Mouse (Mus musculus): ENCODE results near the gene Gm13289.
"Not testable (repeated sequence)": the region's sequence is repeated elsewhere in the genome, so short reads cannot be mapped to it uniquely, and the experiment has no call there.

Gm13289 gene

DNA sequence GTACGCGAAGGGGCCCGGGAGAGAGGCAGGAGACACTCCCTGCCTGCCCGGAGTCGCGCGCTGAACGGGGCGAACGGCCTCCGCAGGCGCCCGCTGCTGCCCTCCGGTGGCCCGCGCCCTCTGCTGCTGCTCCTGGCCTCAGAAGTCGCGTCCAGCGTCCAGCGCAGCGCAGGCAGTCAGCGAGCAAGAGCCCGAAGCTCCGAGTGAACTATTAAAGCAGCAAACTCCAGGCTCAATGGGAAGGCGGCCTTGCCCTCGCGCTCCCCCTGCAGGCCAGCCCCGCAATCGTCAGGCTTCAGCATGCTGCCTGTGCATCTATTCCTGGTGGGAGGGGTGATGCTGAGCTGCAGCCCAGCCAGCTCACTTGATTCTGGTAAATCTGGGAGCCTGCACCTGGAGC lies at the start of gene Gm13289:
Gm13289 (plus strand) TSS at position 301 of the 400 bp plus-strand sequence.
- in situ Hi-C loops (cut with MboI, MseI), result loop anchor here (25.0 kb wide), 1 partner anchor 764 kb away; no protein-coding TSS in a partner anchor

DNA sequence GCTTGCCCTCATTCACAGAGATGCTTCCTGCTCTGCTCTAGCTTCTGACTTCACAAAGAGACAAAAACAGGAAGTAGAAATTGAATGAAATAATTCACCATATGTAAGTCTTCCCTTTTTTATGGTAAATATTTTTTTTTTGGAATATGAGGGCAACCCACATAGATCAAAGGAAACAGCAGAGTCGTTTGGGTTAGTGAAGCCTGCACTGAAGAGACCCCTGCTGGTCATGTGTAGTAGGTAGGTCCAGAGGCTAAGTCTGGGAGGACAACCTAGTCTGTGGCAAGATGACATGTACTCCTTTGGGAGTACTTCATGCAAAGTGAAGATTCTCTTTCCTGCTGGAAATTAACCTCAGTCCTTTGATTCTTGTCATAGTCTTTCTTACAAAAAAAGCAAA lies 49.4 kb upstream of the Gm13289 start:
- in situ Hi-C loops (cut with MboI, MseI), result loop anchor here (10.0 kb wide), 1 partner anchor 1047 kb away; no protein-coding TSS in a partner anchor

- in situ Hi-C loops (cut with MboI, MseI), result loop anchor here (5.0 kb wide), 1 partner anchor 41 kb away; no protein-coding TSS in a partner anchor
These were observed 38.2 kb upstream of the Gm13289 start for GRCm38 (mm10) chr4:88738480-88738879.

DNA sequence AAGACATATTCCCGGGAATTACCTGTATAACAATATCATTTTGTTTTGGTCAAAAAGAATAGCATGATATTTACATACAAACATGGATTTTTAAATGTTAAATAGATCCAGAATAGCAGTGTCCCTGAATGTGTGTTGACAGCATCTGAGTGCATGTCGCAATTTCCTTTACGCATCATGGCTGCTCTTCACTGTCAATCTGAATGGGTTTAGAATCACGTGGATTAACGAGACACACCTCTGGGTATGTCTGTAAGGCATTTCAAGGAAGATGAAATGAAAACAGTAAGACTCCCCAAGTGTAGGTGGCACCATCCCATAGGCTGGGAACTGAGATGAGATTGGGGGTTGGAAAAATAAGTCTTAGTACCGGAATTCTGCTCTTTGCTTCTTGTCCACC lies 37.7 kb upstream of the Gm13289 start:
- in situ Hi-C loops (cut with MboI, MseI), result loop anchor here (5.0 kb wide), 1 partner anchor 42 kb away; no protein-coding TSS in a partner anchor

DNA sequence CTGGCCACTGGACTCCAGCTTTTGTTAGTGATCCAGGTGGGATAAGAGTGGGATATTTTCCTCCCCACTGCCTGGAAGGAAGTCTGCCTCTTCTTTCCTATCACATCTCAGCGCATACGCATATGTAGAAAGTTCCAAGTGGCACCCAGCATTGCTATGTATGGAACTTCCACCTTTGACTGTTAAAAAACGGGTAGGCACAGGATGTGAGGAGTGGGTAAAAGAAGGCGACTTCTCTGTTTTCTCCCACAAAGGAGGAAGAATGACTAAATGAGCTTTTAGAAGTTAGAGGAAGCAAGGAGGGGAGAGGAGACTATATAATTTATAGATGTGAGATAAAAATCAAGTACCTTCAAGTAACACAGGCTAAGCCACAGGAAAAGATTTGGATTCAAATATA lies 35.3 kb upstream of the Gm13289 start:
- in situ Hi-C loops (cut with MboI, MseI), result no loop called here

DNA sequence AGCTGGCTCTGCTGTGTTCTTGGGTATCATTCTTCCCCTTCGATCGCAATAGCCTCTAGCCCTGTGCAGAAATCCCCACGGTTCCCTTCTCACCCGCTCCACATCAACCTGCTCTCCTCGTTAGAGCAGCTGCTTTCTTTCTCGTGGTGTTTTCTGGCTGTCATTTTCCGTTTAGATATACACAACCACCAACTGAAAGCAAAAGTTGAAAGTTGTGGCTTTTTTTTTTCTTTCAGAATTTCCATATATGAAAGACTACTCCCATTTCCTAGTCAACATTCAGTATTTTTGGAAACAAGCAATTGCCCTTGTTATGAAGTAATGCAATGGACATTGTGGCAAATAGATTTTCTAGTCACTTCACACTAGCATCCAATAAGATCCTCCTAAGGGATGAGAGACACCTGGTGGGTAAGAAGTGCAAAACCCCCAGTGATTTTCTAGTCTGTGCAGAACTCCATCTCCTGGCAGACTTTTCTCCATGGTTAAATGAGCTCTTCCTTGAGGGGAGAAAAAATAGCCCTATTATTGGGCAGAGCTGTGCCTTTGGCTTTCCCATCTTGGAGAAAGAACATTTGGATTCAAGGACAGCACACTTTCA lies 33.9 kb upstream of the Gm13289 start:
- in situ Hi-C loops (cut with MboI, MseI), result no loop called here

GRCm38 (mm10) chr4:88744207-88744606 lies 32.5 kb upstream of the Gm13289 start:
- in situ Hi-C loops (cut with MboI, MseI), result no loop called here

GRCm38 (mm10) chr4:88749926-88750325 lies 26.8 kb upstream of the Gm13289 start:
- in situ Hi-C loops (cut with MboI, MseI), result loop anchor here (5.0 to 10.0 kb wide), 2 partner anchors 37 to 1385 kb away; partner anchors contain the start of genes Gm13276 and Gm13277

- in situ Hi-C loops (cut with MboI, MseI), result loop anchor here (5.0 to 10.0 kb wide), 2 partner anchors 32 to 1390 kb away; partner anchors contain the start of genes Gm13276 and Gm13277
These were observed 21.8 kb upstream of the Gm13289 start, which contains the start of gene Gm13271 for GRCm38 (mm10) chr4:88754818-88755340. Gm13271 (plus strand) TSS chr4:88754868.

DNA sequence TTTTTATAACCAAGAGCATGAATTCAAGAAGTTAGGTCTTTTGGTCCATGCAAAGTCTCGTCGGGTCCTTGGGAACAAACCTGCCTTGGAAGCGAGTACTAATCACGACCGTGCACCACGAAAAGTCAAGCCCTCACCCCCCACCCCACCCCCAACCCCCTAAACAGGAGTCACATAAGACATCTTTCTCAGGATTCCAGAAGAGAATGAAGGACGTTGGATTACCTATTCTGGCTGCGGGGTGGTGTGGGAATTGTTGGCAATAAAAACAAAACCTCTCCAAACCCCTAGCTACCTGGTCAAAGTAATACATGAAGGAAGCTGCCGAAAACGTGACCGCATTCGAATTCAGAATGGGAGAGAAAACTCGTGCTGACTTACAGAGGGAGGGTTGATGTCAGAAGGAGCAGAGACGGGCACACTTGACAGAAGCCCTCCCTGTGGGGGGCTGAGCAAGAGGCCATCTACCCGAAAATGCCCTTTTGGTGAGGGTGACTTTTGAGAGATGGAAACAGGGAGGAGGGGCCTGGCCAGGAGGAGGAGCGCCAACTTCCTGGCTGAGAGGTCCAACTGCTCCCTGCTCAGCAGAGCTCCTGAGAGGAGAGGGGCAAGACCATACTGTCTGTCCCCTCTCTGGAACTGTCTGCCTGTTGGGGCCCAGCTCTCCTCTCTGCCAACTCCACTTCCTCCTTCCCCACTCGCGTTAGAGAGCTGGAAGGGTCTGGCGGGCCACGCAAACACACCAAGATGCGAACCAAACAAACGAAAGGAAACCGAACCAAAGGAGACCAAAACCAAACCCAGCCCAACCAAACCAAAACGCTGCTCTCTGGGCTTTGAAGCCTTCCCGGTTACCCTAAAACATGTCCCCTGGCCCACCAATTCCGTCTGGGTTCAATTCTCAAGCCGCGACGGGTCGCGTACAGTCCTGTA lies 19.9 kb upstream of the Gm13289 start:
- in situ Hi-C loops (cut with MboI, MseI), result loop anchor here (10.0 kb wide), 1 partner anchor 1392 kb away; no protein-coding TSS in a partner anchor

- in situ Hi-C loops (cut with MboI, MseI), result loop anchor here (10.0 kb wide), 1 partner anchor 1393 kb away; no protein-coding TSS in a partner anchor
These were observed 19.1 kb upstream of the Gm13289 start for GRCm38 (mm10) chr4:88757628-88758031.

GRCm38 (mm10) chr4:88758751-88759150 lies 18.0 kb upstream of the Gm13289 start:
- in situ Hi-C loops (cut with MboI, MseI), result loop anchor here (10.0 kb wide), 1 partner anchor 1394 kb away; no protein-coding TSS in a partner anchor

DNA sequence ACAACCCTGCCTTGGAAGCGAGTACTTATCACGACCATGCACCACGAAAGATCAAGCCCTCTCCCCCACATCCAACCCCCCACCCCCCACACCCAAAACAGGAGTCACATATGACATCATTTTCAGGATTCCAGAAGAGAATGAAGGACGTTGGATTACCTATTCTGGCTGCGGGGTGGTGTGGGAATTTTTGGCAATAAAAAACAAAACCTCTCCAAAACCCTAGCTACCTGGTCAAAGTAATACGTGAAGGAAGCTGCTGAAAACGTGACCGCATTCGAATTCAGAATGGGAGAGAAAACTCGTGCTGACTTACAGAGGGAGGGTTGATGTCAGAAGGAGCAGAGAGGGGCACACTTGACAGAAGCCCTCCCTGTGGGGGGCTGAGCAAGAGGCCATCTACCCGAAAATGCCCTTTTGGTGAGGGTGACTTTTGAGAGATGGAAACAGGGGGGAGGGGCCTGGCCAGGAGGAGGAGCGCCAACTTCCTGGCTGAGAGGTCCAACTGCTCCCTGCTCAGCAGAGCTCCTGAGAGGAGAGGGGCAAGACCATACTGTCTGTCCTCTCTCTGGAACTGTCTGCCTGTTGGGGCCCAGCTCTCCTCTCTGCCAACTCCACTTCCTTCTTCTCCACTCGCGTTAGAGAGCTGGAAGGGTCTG lies 17.0 kb upstream of the Gm13289 start, which contains the start of gene Gm13283:
Gm13283 (plus strand) TSS at position 510 of the 659 bp plus-strand sequence.
- in situ Hi-C loops (cut with MboI, MseI), result loop anchor here (10.0 kb wide), 1 partner anchor 1395 kb away; no protein-coding TSS in a partner anchor

DNA sequence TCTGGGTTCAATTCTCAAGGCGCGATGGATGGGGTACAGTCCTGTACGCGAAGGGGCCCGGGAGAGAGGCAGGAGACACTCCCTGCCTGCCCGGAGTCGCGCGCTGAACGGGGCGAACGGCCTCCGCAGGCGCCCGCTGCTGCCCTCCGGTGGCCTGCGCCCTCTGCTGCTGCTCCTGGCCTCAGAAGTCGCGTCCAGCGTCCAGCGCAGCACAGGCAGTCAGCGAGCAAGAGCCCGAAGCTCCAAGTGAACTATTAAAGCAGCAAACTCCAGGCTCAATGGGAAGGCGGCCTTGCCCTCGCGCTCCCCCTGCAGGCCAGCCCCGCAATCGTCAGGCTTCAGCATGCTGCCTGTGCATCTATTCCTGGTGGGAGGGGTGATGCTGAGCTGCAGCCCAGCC lies 16.3 kb upstream of the Gm13289 start:
- in situ Hi-C loops (cut with MboI, MseI), result not testable (repeated sequence)

- in situ Hi-C loops (cut with MboI, MseI), result not testable (repeated sequence)
These were observed 14.9 kb upstream of the Gm13289 start for GRCm38 (mm10) chr4:88761776-88762175.

DNA sequence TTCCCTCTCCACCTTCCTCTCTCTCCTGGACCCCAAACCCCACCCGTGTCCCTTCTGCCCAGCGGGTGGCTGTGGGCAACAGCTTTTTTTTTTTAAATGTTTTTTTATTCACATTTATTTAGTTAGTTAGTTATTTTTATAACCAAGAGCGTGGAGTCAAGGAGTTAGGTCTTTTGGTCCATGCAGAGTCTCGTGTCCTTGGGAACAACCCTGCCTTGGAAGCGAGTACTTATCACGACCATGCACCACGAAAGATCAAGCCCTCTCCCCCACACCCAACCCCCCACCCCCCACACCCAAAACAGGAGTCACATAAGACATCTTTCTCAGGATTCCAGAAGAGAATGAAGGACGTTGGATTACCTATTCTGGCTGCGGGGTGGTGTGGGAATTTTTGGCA lies 14.4 kb upstream of the Gm13289 start:
- in situ Hi-C loops (cut with MboI, MseI), result not testable (repeated sequence)

GRCm38 (mm10) chr4:88763384-88764018 lies 13.2 kb upstream of the Gm13289 start:
- in situ Hi-C loops (cut with MboI, MseI), result not testable (repeated sequence)

- in situ Hi-C loops (cut with MboI, MseI), result loop anchor here (5.0 kb wide), 1 partner anchor 34 kb away; the partner anchor contains the start of gene Gm13288
These were observed 3.2 kb upstream of the Gm13289 start, which contains the start of gene Gm13290 for GRCm38 (mm10) chr4:88773534-88773933. Gm13290 (plus strand) TSS chr4:88773834.

GRCm38 (mm10) chr4:88779550-88779949 lies 2.8 kb downstream of the Gm13289 start, which contains the start of gene Gm13272:
Gm13272 (plus strand) TSS chr4:88779850.
- in situ Hi-C loops (cut with MboI, MseI), result loop anchor here (25.0 kb wide), 1 partner anchor 767 kb away; no protein-coding TSS in a partner anchor

DNA sequence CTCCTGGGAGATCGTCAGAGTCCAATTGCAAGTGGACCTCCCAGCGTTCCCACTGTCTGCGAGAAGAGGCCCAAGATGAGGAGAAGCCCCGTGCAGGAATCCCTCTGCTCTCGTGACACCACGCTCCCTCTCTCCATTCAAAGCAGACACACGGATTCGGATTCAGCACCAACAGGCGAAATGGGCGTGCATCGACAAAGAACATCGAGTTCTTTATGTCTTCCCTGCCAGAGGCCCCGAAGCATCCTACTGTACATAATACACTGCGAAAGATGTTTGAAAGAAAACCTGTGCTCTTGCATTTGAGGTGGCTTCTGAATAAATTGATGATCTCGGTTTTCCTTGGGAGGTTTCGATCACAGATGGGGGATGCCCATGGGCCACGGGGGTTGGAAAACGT lies 3.6 kb downstream of the Gm13289 start:
- in situ Hi-C loops (cut with MboI, MseI), result loop anchor here (25.0 kb wide), 1 partner anchor 768 kb away; no protein-coding TSS in a partner anchor
